Mouse (Mus musculus) CD4-positive, CD25-positive, alpha-beta regulatory T cell, adult 4 months (primary cell): ENCODE measurements around the gene Cdc42se1. TPM values are rescaled to one million over a fixed set of nuclear protein-coding genes. Genes with fewer than 3 reads are reported as not detected.
"Not testable (repeated sequence)": the region's sequence is repeated elsewhere in the genome, so short reads cannot be mapped to it uniquely, and the experiment has no call there.

Source experiments
- ATAC-seq: one replicate; pipeline ENCODE4 v1.8.0; 2017
- polyA plus RNA-seq, 2 experiments: library from polyadenylated mRNA; unstranded; fragments of 100-300 nt; shearing (Covaris generic); gene quantifications; one replicate each; pipeline ENCODE4 v1.2.1; 2017

The Cdc42se1 gene
- polyA plus RNA-seq: 100 to 1,000 TPM; 218 to 256 TPM

GRCm38 (mm10) chr3:95228148-95228893, at the start of gene Cdc42se1:
Cdc42se1 (plus strand) TSS chr3:95228732.
- peak; percentile 81 for ATAC-seq

GRCm38 (mm10) chr3:95178948-95179347, 49.6 kb upstream of the Cdc42se1 start:
- no peak for ATAC-seq

GRCm38 (mm10) chr3:95179890-95180289, 48.6 kb upstream of the Cdc42se1 start:
- ATAC-seq: no peak

DNA sequence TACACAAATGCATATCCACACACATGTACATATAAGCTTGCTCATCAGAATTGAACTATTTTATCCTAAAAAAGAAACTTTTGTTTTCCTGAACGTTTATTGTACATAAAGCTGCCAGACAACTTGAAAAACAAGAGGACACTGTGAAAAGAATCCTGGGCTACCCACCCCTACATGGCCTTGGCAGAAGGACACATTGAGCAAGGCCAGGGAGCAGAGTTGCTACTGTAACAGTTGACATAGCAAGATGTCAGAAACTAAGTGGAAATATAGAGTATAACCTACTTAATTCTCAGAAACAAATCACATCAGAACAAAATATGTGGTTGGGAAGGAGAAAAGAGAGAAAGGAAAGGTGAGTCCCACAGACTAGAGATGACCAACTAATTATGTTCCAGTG, 46.7 kb upstream of the Cdc42se1 start:
- ATAC-seq: no peak

- ATAC-seq: peak; percentile 64
Observed at GRCm38 (mm10) chr3:95184796-95185577, 43.5 kb upstream of the Cdc42se1 start.

DNA sequence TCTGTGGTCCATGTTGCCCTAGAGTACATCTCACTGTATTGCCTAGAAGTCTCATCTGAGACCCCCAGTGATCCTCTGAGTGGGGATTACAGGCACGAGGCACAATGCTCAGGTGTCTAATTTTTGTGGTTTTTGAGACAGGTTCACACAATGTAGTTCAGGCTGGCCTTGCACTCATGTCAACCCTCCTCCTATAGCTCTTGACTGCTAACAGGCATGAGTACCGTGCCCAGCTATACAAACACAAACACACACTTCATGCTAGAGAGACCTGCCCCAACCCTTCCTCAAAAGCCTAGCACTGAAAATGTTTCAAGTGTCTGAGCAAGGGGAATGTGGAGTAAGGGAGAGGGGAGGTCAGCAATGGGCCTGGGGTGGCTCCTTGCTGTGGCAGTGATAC, 42.4 kb upstream of the Cdc42se1 start:
- ATAC-seq: no peak

GRCm38 (mm10) chr3:95186888-95187287, 41.6 kb upstream of the Cdc42se1 start:
- ATAC-seq: no peak

- ATAC-seq: no peak
Observed at GRCm38 (mm10) chr3:95194721-95195135, 33.8 kb upstream of the Cdc42se1 start.

GRCm38 (mm10) chr3:95195772-95196171, 32.8 kb upstream of the Cdc42se1 start:
- no peak for ATAC-seq

DNA sequence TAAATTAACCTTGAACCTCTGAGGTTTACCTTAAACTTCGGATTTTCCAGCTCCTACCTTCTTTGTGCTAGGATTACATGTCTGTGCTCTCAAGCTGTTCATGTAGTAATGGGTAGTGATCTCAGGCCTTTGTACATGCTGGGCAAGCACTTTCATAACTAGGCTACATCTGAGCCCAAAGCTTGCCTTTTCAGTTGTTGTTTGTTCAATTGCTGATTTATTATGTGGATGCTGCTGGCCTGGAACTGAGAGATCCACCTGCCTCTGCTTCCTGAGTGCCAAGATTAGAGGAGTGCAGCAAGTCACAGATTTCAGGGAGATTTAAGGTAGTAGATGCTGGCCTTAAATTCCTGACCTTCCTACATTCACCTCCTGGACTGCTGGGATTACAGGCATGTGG, 29.4 kb upstream of the Cdc42se1 start:
- ATAC-seq: no peak

DNA sequence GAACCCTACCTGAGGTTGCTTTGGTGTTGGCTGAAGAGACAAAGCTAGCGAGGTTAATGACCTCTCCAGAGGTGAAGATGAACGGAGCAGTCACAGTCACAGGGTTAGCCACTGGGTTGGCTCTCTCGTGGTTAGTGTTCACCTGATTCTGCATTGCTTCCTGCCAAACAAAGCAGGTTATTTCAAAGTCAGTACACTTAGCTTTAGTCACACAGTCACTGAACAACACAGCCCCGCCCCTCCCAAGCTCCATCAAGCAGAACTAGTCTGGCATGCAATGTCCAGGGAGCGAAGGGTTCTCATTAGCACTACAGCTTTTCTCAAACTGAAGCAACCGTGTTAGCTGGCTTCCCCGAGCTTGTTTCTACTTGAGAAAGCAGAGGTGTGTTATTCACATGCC, 28.4 kb upstream of the Cdc42se1 start:
- ATAC-seq: no peak

- no peak for ATAC-seq
Observed at GRCm38 (mm10) chr3:95200562-95200961, 28.0 kb upstream of the Cdc42se1 start.

GRCm38 (mm10) chr3:95203880-95204279, 24.7 kb upstream of the Cdc42se1 start:
- no peak for ATAC-seq

GRCm38 (mm10) chr3:95208286-95208685, 20.2 kb upstream of the Cdc42se1 start:
- no peak for ATAC-seq

DNA sequence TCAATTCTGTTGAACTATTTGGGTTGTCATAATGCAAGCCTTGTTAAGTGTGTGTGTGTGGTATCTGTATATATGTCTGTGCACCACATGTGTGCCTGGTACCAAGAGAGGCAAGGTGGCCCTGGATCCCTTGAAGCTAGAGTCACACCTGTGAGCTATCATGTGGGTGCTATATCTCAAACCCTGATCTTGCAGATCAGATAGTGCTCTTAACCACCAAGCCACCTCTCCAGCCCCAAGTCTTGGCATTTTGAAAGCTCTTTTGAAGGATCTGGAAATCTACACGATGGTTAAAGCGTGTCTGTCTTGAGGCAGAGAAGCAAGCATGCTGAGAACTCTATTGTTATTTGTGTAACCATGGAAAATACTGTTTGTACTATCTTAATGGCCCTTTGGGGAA, 17.9 kb upstream of the Cdc42se1 start:
- peak; percentile 32 for ATAC-seq

GRCm38 (mm10) chr3:95212889-95213608, 15.5 kb upstream of the Cdc42se1 start:
- not testable (repeated sequence) for ATAC-seq

DNA sequence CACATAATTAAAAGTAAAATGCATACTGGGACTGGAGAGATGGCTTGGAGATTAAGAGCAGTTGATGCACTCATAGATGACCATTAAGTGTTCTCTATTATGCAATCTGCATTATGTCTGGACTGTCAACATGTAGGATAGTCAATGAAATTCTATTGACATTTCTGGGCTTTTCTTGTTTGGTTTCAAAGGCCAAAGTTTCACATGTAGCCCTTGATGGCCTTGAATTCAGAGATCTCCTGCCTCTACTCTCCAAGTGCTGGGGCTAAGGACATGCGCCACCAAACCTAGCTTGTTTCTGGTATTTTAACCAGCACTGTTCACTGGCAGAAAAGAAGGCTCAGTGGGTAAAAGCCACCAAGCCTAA, 14.9 kb upstream of the Cdc42se1 start:
- ATAC-seq: no peak

DNA sequence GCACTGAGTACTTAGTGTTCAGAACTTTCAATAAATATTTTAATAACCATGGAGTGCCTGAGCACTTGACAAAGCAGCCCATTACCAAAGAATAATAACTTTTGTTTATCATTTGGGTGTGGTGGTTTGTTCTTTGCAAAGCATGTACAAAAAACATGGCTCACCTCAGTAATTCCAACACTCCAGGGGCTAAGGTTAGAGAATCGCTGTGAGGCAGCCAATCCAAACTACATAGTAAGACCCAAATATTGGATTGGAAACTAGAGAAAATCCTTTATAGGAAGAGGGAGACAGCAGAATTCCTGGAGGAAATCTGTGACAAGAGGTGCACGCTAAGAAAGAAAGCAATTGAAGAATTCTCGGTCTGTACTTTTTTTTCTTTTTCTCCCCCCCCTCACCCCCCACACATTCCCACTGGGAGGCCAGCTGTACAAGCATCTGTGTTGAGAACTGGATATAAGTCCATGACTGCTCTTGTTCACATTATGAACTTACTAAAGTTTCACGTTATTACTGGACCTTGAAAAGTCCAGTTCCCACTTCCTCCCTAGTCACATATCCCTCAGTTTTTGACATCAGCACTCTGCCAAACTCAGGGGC, 11.8 kb upstream of the Cdc42se1 start:
- ATAC-seq: peak; percentile 4

GRCm38 (mm10) chr3:95217255-95218134, 11.0 kb upstream of the Cdc42se1 start, which contains the start of gene Gabpb2:
Gabpb2 (minus strand) TSS chr3:95217916.
- ATAC-seq: peak; percentile 88

- no peak for ATAC-seq
Observed at GRCm38 (mm10) chr3:95218466-95219137, 9.9 kb upstream of the Cdc42se1 start.

DNA sequence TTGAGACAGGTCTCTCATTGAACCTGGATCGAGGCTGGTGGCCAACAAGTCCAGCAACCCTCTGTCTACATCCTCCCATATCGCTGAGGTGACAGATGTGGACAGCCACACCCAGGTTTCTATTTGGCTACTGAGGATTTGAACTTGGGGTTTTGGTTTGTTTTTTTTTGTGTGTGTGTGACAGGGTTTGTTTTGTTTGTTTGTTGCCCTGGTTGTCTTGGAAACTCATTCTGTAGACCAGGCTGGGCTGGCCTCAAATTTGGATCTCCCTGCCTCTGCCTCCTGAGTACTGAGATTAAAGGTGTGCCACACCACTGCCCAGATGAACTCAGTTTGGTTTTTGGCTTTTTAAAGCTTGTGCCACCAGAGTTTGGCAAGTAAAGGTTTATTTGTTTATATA, 5.5 kb upstream of the Cdc42se1 start:
- ATAC-seq: peak; percentile 4
